Mouse (Mus musculus): ENCODE data around the gene Ywhag.

- TF ChIP-seq CTCF (IDR thresholded peaks at IDR 0.05), result peak; percentile 95
- no peak for TF ChIP-seq POLR2A (IDR thresholded peaks at IDR 0.05; ENCODE audit: insufficient read depth, low read depth, low read length)
Observed at GRCm38 (mm10) chr5:135982398-135982797, 48.0 kb upstream of the Ywhag start.

Measured in heart, adult 2 months (tissue).